29 mouse cellular contexts compared by ENCODE assay signal in genomic region chr14:27388616-27389015, GRCm38 (mm10). TPM values are rescaled to one million over a fixed set of nuclear protein-coding genes. Genes with fewer than 3 reads are reported as not detected.
DNase-seq lines count a peak whose midpoint lies in the region; ATAC-seq lines count a peak whose summit lies in the region.
"Had no signal": no experiment of that assay in that cellular context is flagged by ENCODE, and none has a peak within 500 bp of the region (broad histone marks: within the 10 kb centered on the region; RNA-seq: fewer than 3 reads in every experiment).

No protein-coding gene starts in this region.

- no peaks in the 10 kb centered on the region for H3K9me3 ChIP-seq in heart, embryonic 15.5 days (replicated peaks)
- no peaks in the 10 kb centered on the region; the same call in 1 of the 2 replicates for H3K9me3 ChIP-seq in kidney, embryonic 14.5 days (ENCODE audit: control insufficient read depth, low read length)
- no peaks in the 10 kb centered on the region for H3K9me3 ChIP-seq in megakaryocyte, embryonic 14.5 days
- H3K9me3 ChIP-seq: hindbrain, embryonic 12.5 days; liver, embryonic 15.5 days; midbrain, embryonic 10.5 days; midbrain, embryonic 15.5 days; neural tube, embryonic 15.5 days had no signal

- H3K27ac ChIP-seq in heart, embryonic 15.5 days: peak overlapping the region; percentile 13; the same call in 1 of the 2 replicates
- H3K27ac ChIP-seq in kidney, embryonic 14.5 days (ENCODE audit: low read depth, low read length): peak overlapping the region; percentile 12; the same call in 1 of the 2 replicates
- H3K27ac ChIP-seq: hindbrain, embryonic 12.5 days; hindbrain, postnatal 0 days; left cerebral cortex, adult 2 months; limb, embryonic 12.5 days; liver, embryonic 15.5 days; macrophage; midbrain, embryonic 10.5 days; midbrain, embryonic 15.5 days; neural tube, embryonic 15.5 days had no signal

- H3K27me3 ChIP-seq in heart, embryonic 15.5 days: no peaks in the 10 kb centered on the region
- H3K27me3 ChIP-seq in kidney, embryonic 14.5 days (ENCODE audit: control insufficient read depth, insufficient read depth, low read length): no peaks in the 10 kb centered on the region
- H3K27me3 ChIP-seq in megakaryocyte, embryonic 14.5 days (replicated peaks): no peaks in the 10 kb centered on the region
- H3K27me3 ChIP-seq: hindbrain, embryonic 12.5 days; limb, embryonic 12.5 days; liver, embryonic 15.5 days; midbrain, embryonic 15.5 days; neural tube, embryonic 15.5 days had no signal

- no peak overlapping the region for H3K4me2 ChIP-seq in heart, embryonic 15.5 days
- H3K4me2 ChIP-seq in kidney, embryonic 14.5 days (replicated peaks; ENCODE audit: low read depth, low read length): no peak overlapping the region
- H3K4me2 ChIP-seq: hindbrain, embryonic 12.5 days; limb, embryonic 12.5 days; liver, embryonic 15.5 days; lung, embryonic 14.5 days; midbrain, embryonic 15.5 days; neural tube, embryonic 15.5 days had no signal

- no peak for ATAC-seq in heart, embryonic 15.5 days (replicated peaks; ENCODE audit: insufficient number of reproducible peaks, insufficient read depth, low FRiP score, low read depth)
- ATAC-seq in kidney, embryonic 14.5 days (ENCODE audit: low FRiP score, low TSS enrichment): no peak
- ATAC-seq in megakaryocyte, adult 5-6 weeks (ENCODE audit: poor library complexity, severe bottlenecking): no peak
- ATAC-seq: forebrain, embryonic 16.5 days; hindbrain, postnatal 0 days; intestine, postnatal 0 days; midbrain, embryonic 15.5 days had no signal

- H3K4me3 ChIP-seq in heart, embryonic 15.5 days: no peak overlapping the region
- no peak overlapping the region for H3K4me3 ChIP-seq in kidney, embryonic 14.5 days (ENCODE audit: low read length)
- peak overlapping the region; percentile 14 for H3K4me3 ChIP-seq in megakaryocyte, embryonic 14.5 days (replicated peaks)
- H3K4me3 ChIP-seq: erythroblast, embryonic 14.5 days; hindbrain, embryonic 12.5 days; left cerebral cortex, adult 2 months; limb, embryonic 12.5 days; liver, embryonic 15.5 days; midbrain, embryonic 10.5 days; midbrain, embryonic 15.5 days; neural tube, embryonic 15.5 days had no signal

- H3K36me3 ChIP-seq in heart, embryonic 15.5 days: peaks cover 5% of the 10 kb centered on the region; the same call in 1 of the 2 replicates
- no peaks in the 10 kb centered on the region for H3K36me3 ChIP-seq in kidney, embryonic 14.5 days (ENCODE audit: control insufficient read depth, insufficient read depth, low read length)
- H3K36me3 ChIP-seq in megakaryocyte, embryonic 14.5 days (replicated peaks; ENCODE audit: low read length): peaks cover 88% of the 10 kb centered on the region
- H3K36me3 ChIP-seq: hindbrain, embryonic 12.5 days; midbrain, embryonic 10.5 days; midbrain, embryonic 15.5 days; neural tube, embryonic 15.5 days had no signal

- no peak overlapping the region for H3K9ac ChIP-seq in heart, embryonic 15.5 days
- H3K9ac ChIP-seq in kidney, embryonic 14.5 days (ENCODE audit: low read depth, low read length): no peak overlapping the region
- H3K9ac ChIP-seq: hindbrain, embryonic 12.5 days; limb, embryonic 12.5 days; liver, embryonic 15.5 days; lung, embryonic 14.5 days; midbrain, embryonic 15.5 days; neural tube, embryonic 15.5 days had no signal

- DNase-seq in heart, postnatal 4 days: no peak
- DNase-seq in kidney, adult 9 months: no peak
- no peak for DNase-seq in cerebellum, postnatal 36 days
- DNase-seq: adrenal gland, postnatal 25 days; B cell, adult 2 months; cerebellum, adult 18-20 months; cerebellum, postnatal 10 days; kidney, postnatal 10 days; lung, embryonic 14.5 days; retina, postnatal 1 day; right cerebral cortex, postnatal 14 days; thymus, adult 18-20 months; thymus, postnatal 25 days had no signal

- H3K4me1 ChIP-seq in heart, embryonic 15.5 days (replicated peaks): no peaks in the 10 kb centered on the region; the same call in 1 of the 2 replicates
- 0 out of 2 replicates have a peak, but pooled peaks cover 2% of the 10 kb centered on the region for H3K4me1 ChIP-seq in kidney, embryonic 14.5 days (ENCODE audit: control insufficient read depth, insufficient read depth, low read length)
- peaks cover 56% of the 10 kb centered on the region for H3K4me1 ChIP-seq in megakaryocyte, embryonic 14.5 days
- H3K4me1 ChIP-seq: hindbrain, embryonic 12.5 days; liver, embryonic 15.5 days; midbrain, embryonic 10.5 days; midbrain, embryonic 15.5 days; neural tube, embryonic 15.5 days had no signal

RNA-seq across cellular contexts. Expression of gene Fam208a, which starts 40.0 kb away (rescaled TPM):
- 9.1 and 9.4 TPM in 2 replicates for polyA plus RNA-seq in heart, embryonic 15.5 days (2015; fragmentation: Nextera tagmentation; extraction: Ambion mirVana)
- total RNA-seq in heart, postnatal 4 days (2021): 10 to 100 TPM; 12.0 to 12.8 TPM
- polyA plus RNA-seq in kidney, embryonic 14.5 days (2014; fragmentation: Nextera tagmentation; extraction: Ambion mirVana): 12.8 and 18.6 TPM in 2 replicates
- 0.35 and 0.40 TPM in 2 replicates for polyA plus RNA-seq in megakaryocyte, embryonic 14.5 days (2012; ENCODE audit: insufficient read depth, low replicate concordance)
- 32.4 and 38.2 TPM in 2 replicates for total RNA-seq in megakaryocyte, adult 5-6 weeks (2015)
- 33.6 and 39.4 TPM in 2 replicates for total RNA-seq in megakaryocyte, adult 5-6 weeks (2017)
